Mouse (Mus musculus) natural killer cell, adult 2 months (primary cell): ENCODE data around the gene Cntnap5a.

Experiments
- DNase-seq, 2 experiments: peaks; one replicate each; pipeline ENCODE4 v3.0.0; 2022; ENCODE audit warnings: low spot score in 2 of 2

Cntnap5a gene

DNA sequence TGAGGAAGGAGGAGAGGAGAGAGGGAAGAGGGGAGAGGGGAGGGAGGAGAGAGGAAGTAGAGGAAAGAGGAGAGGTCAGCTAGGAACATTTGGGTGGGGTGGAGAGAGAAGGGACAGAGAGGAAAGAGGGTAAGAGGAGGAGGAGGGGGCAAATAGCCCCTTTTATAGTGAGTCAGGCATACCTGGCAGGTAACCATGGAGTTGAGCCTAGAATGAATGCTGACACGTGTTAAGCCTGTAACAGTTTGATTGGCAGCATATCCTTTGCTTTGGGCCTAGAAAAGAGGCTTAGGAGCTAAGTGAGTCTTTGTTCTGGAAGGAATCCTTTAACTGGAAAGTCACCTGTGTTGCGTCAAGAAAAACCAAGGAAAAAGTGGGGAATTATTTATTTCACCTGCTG lies 681.6 kb downstream of the Cntnap5a start:
- DNase-seq, result no peak

DNA sequence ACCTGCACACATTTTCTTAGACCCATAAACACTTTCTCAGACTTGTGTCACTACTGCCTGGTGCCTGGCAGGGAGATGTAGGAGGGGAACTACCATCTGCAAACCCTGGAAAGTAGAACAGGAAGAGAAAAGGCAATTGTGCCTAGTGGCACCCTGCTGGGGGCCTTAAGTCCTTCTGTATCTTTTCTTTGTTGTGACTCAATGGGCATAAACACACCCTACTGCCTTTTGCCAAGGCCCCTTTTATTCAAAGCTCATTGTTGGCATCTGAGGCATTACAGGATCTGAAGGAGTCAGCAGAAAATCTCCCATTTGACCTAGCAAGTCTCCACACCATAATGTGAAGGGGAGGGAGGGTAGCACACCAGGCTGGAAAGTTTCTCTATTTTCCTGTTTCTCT lies 682.2 kb downstream of the Cntnap5a start:
- no peak for DNase-seq

GRCm38 (mm10) chr1:116367572-116367971 lies 683.0 kb downstream of the Cntnap5a start:
- no peak for DNase-seq

GRCm38 (mm10) chr1:116370817-116371216 lies 686.3 kb downstream of the Cntnap5a start:
- DNase-seq, result no peak

- no peak for DNase-seq
These were observed 689.0 kb downstream of the Cntnap5a start for GRCm38 (mm10) chr1:116373551-116373950.

DNA sequence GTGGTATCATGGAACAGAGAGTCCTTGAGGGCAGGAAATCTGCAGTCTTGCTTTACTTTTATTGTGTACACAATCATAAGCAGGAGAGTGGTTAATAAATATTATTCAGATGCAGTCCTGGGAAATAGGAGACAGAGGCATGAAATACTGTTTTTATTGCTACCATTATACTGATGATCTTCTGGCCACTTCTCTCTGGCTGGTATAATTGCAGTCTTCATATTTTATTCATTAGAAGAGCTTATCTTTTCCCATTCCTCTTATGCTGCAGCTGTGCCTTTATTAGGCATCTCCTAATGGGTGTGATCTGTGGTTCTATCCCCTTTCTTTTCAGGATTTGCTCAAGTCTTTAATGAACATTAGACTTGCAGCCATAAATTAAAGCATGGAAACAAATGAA lies 707.8 kb downstream of the Cntnap5a start:
- DNase-seq, result no peak

GRCm38 (mm10) chr1:116401996-116402656 lies 717.6 kb downstream of the Cntnap5a start:
- DNase-seq, result no peak

GRCm38 (mm10) chr1:116409836-116410235 lies 725.3 kb downstream of the Cntnap5a start:
- DNase-seq, result no peak

DNA sequence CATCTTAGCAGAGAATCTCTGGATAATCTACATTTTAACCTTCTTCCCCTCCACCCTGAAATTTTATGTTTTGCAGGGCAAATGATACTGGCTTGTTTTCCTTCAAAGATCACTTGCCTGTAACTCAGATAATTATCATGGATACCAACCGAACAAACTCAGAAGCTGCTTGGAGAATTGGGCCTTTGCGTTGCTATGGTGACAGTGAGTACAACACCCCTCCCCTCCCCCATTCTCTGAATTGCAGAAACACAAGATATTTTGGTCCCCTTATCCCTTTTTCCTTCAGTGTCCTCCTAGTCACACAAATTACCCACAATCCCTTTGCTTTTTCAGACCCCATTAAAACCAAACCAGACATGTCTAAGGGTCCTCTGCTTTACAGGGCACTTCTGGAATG lies 743.8 kb downstream of the Cntnap5a start:
- no peak for DNase-seq

GRCm38 (mm10) chr1:116455115-116455717 lies 770.7 kb downstream of the Cntnap5a start:
- no peak for DNase-seq

- no peak for DNase-seq
These were observed 793.1 kb downstream of the Cntnap5a start for GRCm38 (mm10) chr1:116477703-116478102.

GRCm38 (mm10) chr1:116488780-116489569 lies 804.4 kb downstream of the Cntnap5a start:
- DNase-seq, result no peak

DNA sequence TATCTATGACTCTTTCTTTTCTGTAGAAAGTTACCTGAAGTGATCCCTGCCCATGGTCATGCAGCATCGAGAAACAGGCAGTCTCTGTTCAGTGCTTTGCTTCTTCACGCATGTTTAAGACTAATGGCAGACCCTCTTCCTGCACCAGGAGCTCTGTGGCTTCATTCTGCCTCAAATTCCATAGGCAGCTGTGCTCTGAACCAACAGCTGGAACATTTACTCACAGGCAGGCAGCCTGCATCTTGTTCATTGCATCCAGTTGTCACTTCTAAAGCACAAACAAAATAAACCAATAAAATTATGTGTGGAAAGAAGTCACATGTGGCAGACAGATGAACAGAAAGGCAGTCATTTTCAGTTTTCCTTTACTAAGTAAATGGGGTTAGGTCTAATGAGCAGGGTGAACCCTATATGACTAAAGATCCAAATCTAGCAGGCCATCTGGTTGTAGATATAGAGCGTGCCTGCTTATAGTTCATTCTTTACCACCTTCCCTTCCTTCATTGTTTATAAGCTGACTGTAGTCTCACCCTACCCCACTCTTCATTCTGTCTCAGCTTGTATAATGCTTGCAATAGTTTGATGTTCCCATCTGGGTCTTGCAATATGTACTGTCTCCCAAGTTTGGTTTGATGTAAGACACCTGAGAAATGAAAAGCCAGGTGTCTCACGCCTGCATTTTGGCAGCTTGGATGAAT lies 893.6 kb downstream of the Cntnap5a start:
- no peak for DNase-seq

DNA sequence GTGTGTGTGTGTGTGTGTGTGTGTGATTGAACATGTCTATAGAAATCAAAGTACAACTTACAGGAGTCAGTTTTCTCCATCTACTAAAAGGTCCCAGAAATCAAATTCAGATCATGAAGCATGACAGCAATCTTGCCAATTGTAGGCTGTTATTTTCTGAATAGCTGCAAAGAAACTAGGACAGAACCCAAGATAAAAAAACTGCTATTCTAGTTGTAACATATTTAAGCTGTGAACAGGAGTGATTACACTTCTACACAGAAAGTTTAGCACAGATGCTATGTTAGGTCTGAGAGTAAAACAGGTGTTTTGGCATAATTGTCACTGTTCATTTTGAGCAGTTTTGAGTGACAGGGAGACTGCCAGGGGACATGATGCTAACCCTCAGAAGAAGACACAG lies 931.7 kb downstream of the Cntnap5a start:
- DNase-seq, result no peak
